Mouse (Mus musculus) left cerebral cortex, adult 18-20 months (tissue): ENCODE data around the gene Ino80d. TPM values are rescaled to one million over a fixed set of nuclear protein-coding genes. Genes with fewer than 3 reads are reported as not detected.
"Not testable (repeated sequence)": the region's sequence is repeated elsewhere in the genome, so short reads cannot be mapped to it uniquely, and the experiment has no call there.

Experiments used
- DNase-seq, 2 experiments: peaks; one replicate each; pipeline ENCODE4 v3.0.0; 2021 to 2022; ENCODE audit warnings: low spot score in 2 of 2, mixed read lengths in 1 of 2
- long read RNA-seq, 2 experiments: library from polyadenylated mRNA; stranded (forward); transcript quantifications; one replicate each; pipeline ENCODE4 v2.0.0; 2021
- total RNA-seq, 2 experiments: library from RNA; stranded (reverse); gene quantifications; 2 replicates each; pipeline ENCODE4 v1.2.3; 2021

The Ino80d gene
- 10 to 100 TPM; 28.6 to 28.7 TPM for total RNA-seq
- long read RNA-seq, experiment 1, partial matches to known transcripts, result 0 of 40 reads
- long read RNA-seq, experiment 1, other reads (novel, unspliced or antisense), result 40 of 40 reads
- long read RNA-seq, experiment 2, partial matches to known transcripts, result 0 of 22 reads
- long read RNA-seq, experiment 2, other reads (novel, unspliced or antisense), result 22 of 22 reads

GRCm38 (mm10) chr1:63114136-63114781, at the start of gene Ino80d:
Ino80d (minus strand) TSS chr1:63114667.
- peak; percentile 64 to 73 for DNase-seq

DNA sequence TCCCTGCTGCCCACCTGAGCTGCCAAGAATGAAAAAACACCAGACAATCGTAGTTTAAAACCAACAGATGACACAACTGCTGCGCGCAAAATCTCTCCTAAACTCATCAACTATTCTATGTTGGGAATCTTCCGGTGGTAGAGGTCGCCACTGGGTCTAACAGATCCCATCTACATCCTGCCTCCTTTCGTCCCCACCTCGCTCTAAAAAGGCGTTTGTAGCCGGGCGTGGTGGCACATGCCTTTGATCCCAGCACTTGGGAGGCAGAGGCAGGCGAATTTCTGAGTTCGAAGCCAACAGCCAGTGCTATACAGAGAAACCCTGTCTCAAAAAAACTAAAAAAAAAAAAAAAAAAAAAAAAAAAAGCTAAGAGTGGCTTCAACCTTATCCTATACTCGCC, 25.8 kb upstream of the Ino80d start:
- DNase-seq, result no peak

GRCm38 (mm10) chr1:63138586-63138985, 24.1 kb upstream of the Ino80d start:
- not testable (repeated sequence) for DNase-seq

DNA sequence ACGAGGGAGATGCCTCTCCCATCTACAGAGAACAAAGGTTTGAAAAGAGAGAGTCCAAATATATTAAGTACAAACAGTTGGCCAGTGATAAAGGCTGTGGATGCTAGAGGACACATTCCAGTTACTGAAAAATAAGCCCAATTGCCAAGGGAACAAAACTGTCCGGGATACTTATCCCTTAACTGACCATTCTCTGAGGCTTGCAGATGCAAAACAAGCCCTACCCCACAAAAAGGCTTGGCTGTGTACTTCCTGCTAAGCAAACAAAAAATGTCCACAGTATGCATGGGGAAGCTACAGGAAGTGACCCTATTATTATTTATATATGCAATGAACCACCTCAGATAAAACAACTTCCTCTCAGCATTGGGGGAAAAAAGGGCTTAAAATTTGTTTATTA, 23.5 kb upstream of the Ino80d start:
- no peak for DNase-seq

DNA sequence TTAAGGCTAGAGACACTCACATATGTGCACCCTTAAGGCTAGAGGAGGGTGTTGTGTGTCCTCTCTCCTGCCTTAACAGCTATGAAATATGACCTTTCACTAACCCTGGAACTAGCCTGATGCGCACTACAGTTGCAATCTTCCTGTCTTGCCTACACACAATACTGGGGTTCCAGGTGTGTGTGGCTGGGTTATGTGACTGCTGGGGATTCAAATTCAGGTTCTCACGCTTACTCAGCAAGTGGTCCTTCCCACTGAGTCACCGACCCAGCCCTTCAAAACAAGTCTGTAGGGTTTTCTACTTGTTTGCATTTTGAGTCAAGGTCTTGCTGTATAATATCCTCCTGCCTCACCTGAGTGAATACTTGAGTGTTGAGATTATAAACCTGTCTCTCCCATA, 20.1 kb upstream of the Ino80d start:
- DNase-seq, result no peak

DNA sequence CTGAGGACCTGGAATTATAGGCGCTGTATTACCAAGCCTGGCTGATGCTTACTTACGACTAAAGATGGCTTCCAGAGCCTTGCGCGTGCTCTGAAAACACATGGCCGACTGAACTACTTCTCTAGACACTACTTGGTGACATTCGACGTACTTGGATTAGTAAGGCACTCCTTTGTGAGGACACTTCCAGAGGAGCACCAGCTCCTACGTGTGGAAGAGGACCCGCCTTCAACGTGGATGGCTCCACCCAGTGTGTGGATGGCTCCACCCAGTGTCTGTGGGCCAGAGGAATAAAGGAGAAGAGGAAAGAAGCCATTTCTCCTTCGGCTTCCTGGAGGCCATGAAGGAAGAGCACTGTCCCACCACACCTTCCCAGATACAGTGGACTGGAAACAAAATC, 17.3 kb upstream of the Ino80d start:
- DNase-seq, result no peak

- no peak for DNase-seq
Measured at GRCm38 (mm10) chr1:63130883-63131282, 16.4 kb upstream of the Ino80d start.

GRCm38 (mm10) chr1:63129857-63130690, 15.6 kb upstream of the Ino80d start:
- no peak for DNase-seq

- no peak for DNase-seq
Measured at GRCm38 (mm10) chr1:63129273-63129672, 14.8 kb upstream of the Ino80d start.

DNA sequence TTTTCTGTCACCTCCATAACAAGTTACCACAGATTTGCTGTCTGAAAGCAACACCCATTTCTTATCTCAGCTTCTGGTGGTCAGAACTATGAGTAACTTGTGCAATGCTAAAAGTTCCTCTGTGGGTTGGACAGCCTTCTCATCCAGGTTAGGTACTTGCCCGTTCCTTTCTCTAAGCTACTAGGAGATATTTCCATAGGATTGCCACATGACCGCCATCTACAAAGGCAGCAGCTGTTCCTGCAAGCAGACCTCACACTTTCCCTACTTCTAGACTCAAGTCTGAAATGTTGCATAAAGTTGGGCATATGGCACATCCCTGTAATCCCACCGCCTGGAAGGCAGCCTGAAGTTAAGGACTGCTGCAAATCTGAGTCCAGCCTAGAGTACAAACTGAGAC, 11.7 kb upstream of the Ino80d start:
- no peak for DNase-seq

- no peak for DNase-seq
Measured at GRCm38 (mm10) chr1:63123823-63124450, 9.5 kb upstream of the Ino80d start.

GRCm38 (mm10) chr1:63122005-63122404, 7.5 kb upstream of the Ino80d start:
- no peak for DNase-seq

- no peak for DNase-seq
Measured at GRCm38 (mm10) chr1:63120382-63120781, 5.9 kb upstream of the Ino80d start.

DNA sequence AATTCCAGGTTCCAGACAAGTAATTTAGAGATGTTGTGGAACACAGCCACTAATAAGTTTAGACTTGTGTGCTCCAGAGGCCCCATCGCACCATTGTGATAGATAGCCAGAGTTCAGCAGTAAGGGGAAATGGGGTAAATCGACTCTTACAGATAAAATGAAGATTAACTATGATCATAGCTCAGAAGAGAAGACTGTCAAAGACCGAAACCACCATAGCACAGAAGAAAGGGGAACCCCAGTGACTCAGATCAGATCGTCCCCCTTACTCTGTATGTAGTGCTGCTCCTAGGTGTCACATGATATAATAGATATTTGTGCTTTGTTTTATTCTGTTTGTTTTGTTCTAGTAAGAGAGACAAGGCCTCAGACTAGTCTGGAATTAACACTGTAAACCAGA, 5.2 kb upstream of the Ino80d start:
- no peak for DNase-seq

- no peak for DNase-seq
Measured at GRCm38 (mm10) chr1:63115540-63115939, 1.1 kb upstream of the Ino80d start.

- no peak for DNase-seq
Measured at GRCm38 (mm10) chr1:63115096-63115495, 629 bp upstream of the Ino80d start.

- peak; percentile 29 to 39 for DNase-seq
Measured at GRCm38 (mm10) chr1:63113274-63114135, 962 bp downstream of the Ino80d start.

GRCm38 (mm10) chr1:63112865-63113261, 1.6 kb downstream of the Ino80d start:
- peak in 1 of 2 experiments; percentile 14 for DNase-seq

- no peak for DNase-seq
Measured at GRCm38 (mm10) chr1:63112151-63112864, 2.2 kb downstream of the Ino80d start.
